Mouse (Mus musculus) 416B (cell line): ENCODE measurements around the gene Orai1.

ENCODE experiments used
- DNase-seq: peaks from one replicate; pipeline ENCODE4 v3.0.0; 2011; ENCODE audit warnings: low read depth

Gene Orai1

GRCm38 (mm10) chr5:123067395-123067995 lies 52.6 kb downstream of the Orai1 start:
- DNase-seq, result peak; percentile 94

DNA sequence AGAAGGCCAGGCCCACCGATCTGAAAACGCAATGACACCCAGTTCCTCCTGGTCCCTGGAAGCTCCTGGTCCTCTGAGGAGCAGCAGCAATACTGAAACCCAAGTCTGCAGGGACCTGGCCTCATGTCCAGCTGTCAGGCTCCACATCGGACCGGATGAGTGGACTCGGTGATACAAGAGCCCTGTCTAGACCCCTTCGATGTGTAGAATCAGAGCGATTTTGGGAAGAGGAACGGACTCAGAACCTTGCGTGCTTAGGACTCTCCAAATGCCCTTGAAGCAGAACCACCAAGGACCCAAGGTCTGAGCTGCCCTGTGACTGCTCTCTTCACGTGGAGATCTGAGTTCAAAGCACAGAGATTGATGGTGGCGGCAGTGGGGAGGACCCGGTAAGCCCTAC lies 53.2 kb downstream of the Orai1 start, which contains the start of gene Tmem120b:
TSS of gene Tmem120b (plus strand) at position 301 of the 400 bp plus-strand sequence.
- DNase-seq, result no peak

GRCm38 (mm10) chr5:123068714-123069113 lies 53.8 kb downstream of the Orai1 start:
- no peak for DNase-seq

GRCm38 (mm10) chr5:123075576-123076418 lies 60.9 kb downstream of the Orai1 start:
- DNase-seq, result peak; percentile 90

GRCm38 (mm10) chr5:123076419-123077281 lies 61.8 kb downstream of the Orai1 start:
- DNase-seq, result peak; percentile 31

- no peak for DNase-seq
Measured at GRCm38 (mm10) chr5:123079568-123079967, 64.7 kb downstream of the Orai1 start.

- DNase-seq, result peak; percentile 92
Measured at GRCm38 (mm10) chr5:123080041-123080440, 65.2 kb downstream of the Orai1 start.
